Mouse (Mus musculus) liver, adult 2 months (tissue): Measurements from ENCODE around the gene Mxra8.

Experiments
- CTCF ChIP-seq: fragments of 200-500 bp; IDR thresholded peaks from 2 replicates; pipeline ENCODE4 v1.5.1; 2011; ENCODE audit warnings: low read depth, low read length, control low read depth
- POLR2A ChIP-seq: fragments of 200-500 bp; IDR thresholded peaks from 2 replicates; pipeline ENCODE4 v1.6.1; 2011; ENCODE audit warnings: low read length, control low read depth; ENCODE audit not compliant: insufficient read depth; ENCODE audit errors: extremely low read depth

GRCm38 (mm10) chr4:155856071-155856470 lies 16.6 kb downstream of the Mxra8 start:
- TF ChIP-seq POLR2A (no peak), CTCF (no peak)
